Mouse (Mus musculus): Measurements from ENCODE around the gene Morc3.
A peak's percentile ranks its signal among the peaks of the same experiment; 100 is the strongest.

Morc3 gene

GRCm38 (mm10) chr16:93831627-93832395 is at the start of gene Morc3:
Gene Morc3 (plus strand): TSS chr16:93832121.
- peak; percentile 99 for DNase-seq

- no peak for DNase-seq
These were observed 47.7 kb upstream of the Morc3 start for GRCm38 (mm10) chr16:93784175-93784574.

GRCm38 (mm10) chr16:93785805-93786204 is 46.1 kb upstream of the Morc3 start:
- DNase-seq, result no peak

- DNase-seq, result no peak
These were observed 43.5 kb upstream of the Morc3 start for GRCm38 (mm10) chr16:93788388-93788787.

- DNase-seq, result no peak
These were observed 43.0 kb upstream of the Morc3 start for GRCm38 (mm10) chr16:93788881-93789280.

- DNase-seq, result no peak
These were observed 41.8 kb upstream of the Morc3 start for GRCm38 (mm10) chr16:93789971-93790755.

- no peak for DNase-seq
These were observed 38.8 kb upstream of the Morc3 start for GRCm38 (mm10) chr16:93792981-93793630.

- no peak for DNase-seq
These were observed 37.1 kb upstream of the Morc3 start for GRCm38 (mm10) chr16:93794845-93795244.

GRCm38 (mm10) chr16:93795391-93795790 is 36.5 kb upstream of the Morc3 start:
- DNase-seq, result no peak

GRCm38 (mm10) chr16:93797021-93797840 is 34.7 kb upstream of the Morc3 start:
- DNase-seq, result no peak

GRCm38 (mm10) chr16:93797841-93798492 is 34.0 kb upstream of the Morc3 start:
- no peak for DNase-seq

GRCm38 (mm10) chr16:93798623-93799022 is 33.3 kb upstream of the Morc3 start:
- DNase-seq, result no peak

- no peak for DNase-seq
These were observed 32.9 kb upstream of the Morc3 start for GRCm38 (mm10) chr16:93799071-93799470.

- no peak for DNase-seq
These were observed 32.0 kb upstream of the Morc3 start for GRCm38 (mm10) chr16:93799936-93800335.

GRCm38 (mm10) chr16:93807167-93807566 is 24.8 kb upstream of the Morc3 start:
- DNase-seq, result no peak

GRCm38 (mm10) chr16:93807961-93808554 is 23.9 kb upstream of the Morc3 start:
- DNase-seq, result no peak

- peak; percentile 75 to 87 for DNase-seq
These were observed 15.8 kb upstream of the Morc3 start for GRCm38 (mm10) chr16:93815856-93816736.

GRCm38 (mm10) chr16:93816861-93817260 is 15.1 kb upstream of the Morc3 start:
- no peak for DNase-seq

GRCm38 (mm10) chr16:93817371-93817770 is 14.6 kb upstream of the Morc3 start:
- DNase-seq, result no peak

GRCm38 (mm10) chr16:93818691-93819324 is 13.1 kb upstream of the Morc3 start:
- no peak for DNase-seq
